Mouse (Mus musculus) ES-CJ7 (cell line): ENCODE measurements around the gene Tinf2.
A peak's percentile ranks its signal among the peaks of the same experiment; 100 is the strongest.

Source experiments
- DNase-seq: peaks from one replicate; pipeline ENCODE4 v3.0.0; 2011; ENCODE audit warnings: low read depth, low spot score

Tinf2 gene

DNA sequence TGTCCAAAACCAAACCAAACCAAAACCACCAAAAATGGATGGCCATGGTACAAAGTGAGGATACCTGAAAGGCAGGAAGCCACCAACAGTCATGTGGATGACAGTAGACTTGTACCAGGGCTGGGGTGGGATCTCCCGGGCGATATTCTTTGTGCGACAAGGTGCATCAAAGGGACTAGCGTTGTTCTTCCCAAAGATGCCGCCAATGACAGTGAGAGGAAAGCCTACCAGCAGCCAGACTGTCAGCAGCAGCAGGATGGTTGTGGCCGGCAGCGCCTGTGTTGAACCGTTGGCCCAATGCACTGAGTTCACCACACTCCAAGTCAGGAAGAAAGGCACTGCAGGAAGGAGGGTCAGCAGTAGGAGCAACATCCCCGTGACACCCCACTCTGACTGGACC, 43.8 kb downstream of the Tinf2 start, which contains the start of gene Gm49378:
Gene Gm49378, minus strand, starts transcription at position 101 of the 400 bp plus-strand sequence.
- no peak for DNase-seq

DNA sequence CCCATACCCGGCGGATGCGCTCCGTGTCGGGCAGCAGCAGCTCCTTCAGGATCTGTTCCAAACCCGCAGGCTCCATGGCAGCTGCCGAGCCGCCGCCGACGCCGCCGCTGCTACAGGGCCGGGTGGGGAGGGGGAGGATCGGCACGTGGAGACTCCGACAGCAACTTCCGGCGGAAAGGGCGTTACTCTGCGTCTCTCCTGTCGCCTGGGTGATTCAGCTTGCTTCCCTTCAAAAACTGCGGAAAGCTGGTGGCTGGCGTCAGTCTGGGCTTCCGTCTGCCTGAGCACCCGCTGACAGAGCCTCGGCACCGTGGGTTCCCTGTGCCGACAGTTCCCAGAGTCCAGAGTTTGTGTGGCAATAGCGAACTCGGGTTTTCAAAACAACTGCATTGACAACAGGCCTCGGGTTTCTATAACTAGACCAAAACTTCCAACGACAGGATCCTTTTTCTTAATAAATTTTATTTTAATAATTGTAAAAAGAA, 46.1 kb downstream of the Tinf2 start, which contains the start of gene Ipo4:
Gene Ipo4, minus strand, starts transcription at position 435 of the 485 bp plus-strand sequence.
- peak; percentile 90 for DNase-seq

DNA sequence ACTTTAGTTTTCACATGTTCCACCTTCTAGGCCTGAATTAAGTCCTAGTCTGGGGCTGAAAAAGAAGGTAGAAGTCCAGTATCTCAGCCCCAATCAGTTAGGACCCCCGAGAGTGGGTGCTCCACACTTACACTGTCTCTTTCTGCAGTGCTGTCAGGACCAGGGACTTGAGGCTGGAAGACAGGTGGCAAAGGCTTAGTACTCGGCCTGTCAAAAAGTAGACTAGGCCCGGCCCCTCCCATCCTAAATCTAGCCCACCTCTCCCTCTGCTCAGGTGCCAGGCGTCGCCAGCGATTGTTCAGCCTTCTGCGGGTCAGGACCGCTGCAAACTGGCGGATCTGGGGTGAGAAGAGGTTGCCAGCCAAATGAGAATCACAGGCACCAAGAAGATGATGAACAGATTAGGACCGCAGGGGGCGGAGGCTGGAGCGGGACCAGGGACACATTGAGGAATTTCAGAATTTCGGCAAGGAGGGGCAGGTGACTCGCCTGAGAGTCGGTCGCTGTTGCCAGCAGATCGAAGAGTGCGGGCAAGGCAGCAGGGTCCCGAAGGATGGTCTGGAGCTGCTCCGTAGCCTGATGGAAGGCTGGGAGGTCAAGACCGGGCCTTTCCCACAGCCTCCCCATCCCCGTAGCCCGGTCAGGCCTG, 46.6 kb downstream of the Tinf2 start:
- DNase-seq: peak; percentile 25

DNA sequence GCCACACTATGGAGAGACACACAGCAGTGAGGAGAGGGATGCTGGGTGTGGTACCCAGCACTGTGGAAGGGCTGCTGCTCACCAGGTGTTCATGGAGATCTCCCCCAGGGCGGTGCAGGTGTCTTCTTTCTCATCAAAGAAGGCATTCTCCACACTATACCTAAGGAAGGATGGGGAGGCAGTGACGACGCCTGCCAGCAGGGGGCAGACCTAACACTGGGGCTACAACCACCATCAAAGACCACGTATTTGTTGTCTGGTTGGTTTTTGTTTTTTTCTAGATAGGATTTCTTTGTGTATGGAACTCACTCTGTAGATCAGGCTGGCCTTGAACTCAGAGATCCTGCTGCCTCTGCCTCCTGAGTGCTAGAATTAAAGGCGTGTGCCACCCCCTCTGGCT, 52.3 kb downstream of the Tinf2 start:
- peak; percentile 68 for DNase-seq

DNA sequence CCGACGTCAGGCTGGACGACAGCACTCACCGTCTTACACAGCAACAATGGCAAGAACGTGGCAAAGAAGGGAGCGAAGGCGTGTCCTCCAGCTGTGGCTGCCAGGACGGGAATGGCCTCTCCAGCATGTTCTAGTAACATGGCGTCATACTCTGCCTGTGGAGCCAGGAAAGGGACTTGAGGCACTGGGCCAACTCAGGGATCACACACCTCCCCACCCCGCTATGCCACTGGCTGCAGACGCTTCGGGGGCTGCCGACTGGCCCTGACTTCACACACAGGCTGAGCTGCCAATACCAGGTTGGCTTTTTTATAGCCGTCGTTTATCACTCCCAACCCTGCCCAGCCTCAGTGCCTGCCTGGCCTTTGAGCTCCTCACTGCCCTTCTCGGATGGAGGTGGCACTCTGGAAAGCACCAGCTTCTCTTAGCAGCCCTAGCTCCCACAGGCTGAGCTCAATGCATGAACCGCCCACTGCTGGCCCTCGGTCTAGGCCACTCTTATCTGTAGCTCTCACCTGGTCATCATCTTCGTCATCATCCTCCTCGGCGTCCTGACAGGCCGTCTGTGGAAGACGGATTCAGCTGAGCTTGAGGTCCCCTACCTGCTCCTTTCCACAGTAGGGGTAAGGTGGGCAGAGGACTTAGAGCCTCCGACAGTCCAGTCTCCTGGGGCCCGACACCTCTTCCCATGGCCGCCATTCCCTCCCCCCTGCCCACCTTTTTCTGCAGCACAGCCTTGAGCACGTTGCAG, 53.4 kb downstream of the Tinf2 start:
- no peak for DNase-seq
